Mouse (Mus musculus) ES-CJ7 (cell line): ENCODE results near the gene Car12.
A peak's percentile ranks its signal among the peaks of the same experiment; 100 is the strongest.
"Not testable (repeated sequence)": the region's sequence is repeated elsewhere in the genome, so short reads cannot be mapped to it uniquely, and the experiment has no call there.

Experiments
- DNase-seq: peaks from one replicate; pipeline ENCODE4 v3.0.0; 2011; ENCODE audit warnings: low read depth, low spot score

Car12 gene

DNA sequence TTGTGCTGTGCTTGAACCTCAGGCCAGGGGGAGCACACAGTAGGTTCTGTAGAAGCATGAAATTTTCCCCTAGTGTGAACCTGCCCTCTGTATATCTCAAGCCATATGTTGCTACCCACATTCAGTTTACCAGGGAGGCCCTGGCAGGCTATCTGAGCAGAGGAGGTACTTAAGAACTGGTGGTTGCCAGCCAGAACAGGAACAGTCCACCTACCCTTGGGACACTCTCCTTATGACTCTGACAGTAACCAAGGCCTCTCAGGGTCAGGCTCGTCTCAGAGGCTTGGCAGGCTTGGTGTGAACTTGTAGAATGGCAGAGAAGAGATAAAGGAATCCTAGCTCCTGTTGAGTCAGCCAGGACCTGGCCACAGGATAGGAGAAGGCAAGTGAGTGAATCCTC is 47.5 kb downstream of the Car12 start:
- DNase-seq, result no peak

DNA sequence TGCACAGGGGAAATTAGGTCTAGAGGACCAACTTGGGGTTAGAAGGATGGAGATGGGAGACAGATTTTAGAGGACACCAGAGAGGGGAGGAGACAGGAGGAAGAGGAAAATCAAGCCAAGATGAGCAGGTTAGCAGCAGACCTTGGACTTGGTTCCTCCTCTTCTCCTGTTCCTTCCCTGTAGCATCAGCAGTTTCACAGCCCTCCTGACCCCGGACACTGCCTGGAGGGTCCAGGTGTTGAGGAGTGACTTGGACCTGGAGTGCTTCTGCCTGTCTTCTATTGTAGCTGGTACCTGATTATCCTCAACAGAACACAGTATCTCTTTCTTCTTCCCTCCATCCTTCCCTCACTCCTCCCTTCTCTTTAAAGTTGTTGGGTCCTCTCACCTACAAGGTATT is 55.2 kb downstream of the Car12 start:
- no peak for DNase-seq

DNA sequence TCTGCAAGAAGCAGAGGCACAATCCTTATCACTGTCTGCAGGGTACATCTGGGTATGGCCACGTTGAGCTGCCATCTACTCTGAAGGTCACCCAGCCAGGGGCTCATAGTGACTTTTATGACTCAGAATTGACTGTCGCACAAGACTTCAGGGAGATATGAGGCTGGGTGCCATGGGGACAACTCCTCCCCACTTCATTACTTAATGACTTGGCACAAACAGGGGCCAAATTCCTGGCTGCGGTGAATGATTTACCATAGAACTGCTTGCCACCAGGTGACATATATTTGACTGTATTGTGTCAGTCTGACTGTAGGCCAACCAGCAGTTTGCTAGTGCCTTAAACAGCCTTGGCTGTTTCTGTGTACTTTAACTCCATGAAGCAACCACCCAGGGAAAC is 55.8 kb downstream of the Car12 start:
- DNase-seq, result no peak

DNA sequence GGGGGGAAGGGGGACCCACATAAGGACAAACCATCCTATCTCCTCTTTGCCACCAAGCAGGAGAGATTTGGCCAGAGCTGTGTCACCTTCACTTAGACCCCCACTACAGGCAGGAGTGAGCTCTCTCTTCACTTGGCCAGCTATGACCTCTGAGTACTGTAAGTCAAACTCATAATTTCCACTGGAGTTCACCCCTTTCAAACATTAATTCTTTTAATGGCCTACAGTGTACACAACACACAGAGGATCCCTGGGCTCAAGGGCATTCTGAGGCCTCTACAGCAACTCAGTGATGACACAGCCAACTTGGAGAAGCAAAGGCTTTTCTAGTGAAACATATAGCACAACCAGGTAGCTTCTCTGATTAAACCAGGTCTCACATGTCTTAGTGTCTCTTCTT is 57.2 kb downstream of the Car12 start:
- no peak for DNase-seq

DNA sequence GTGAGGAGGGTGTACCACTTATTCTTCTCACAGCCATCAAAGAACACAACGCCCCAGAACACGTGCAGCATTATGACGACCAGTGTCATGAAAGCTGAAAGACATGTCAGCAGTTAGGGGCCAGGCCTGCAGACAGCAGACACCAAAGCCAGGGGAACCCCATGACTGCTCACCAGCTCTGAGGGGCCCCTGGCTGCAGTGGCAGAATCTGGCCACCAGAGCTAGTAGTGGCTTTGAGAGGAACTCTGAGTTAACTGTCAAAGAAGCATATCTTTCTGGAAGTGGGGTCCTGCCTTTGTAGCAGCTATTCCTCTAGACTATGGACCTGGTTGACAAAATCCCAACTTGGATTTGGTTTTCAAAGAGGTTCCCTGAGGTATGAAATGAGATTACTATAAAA is 71.1 kb downstream of the Car12 start:
- not testable (repeated sequence) for DNase-seq

DNA sequence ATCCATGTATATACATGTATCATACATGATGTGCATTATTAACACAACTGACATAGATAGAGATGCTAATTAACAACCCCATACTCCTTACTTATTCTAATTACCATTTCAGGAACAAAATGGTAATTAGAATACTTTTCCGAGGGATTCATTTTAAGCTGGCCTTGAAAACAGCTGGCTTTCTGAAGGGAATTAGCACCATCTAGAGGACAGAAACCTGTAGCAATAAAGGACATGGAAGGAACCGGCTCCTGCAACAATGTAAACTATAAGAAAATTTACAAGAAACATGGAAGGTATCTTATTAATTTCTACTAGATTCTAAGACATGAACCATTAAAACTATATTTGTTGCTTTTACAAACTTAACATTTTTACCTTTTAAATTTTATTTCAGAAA is 74.3 kb downstream of the Car12 start:
- peak; percentile 22 for DNase-seq

DNA sequence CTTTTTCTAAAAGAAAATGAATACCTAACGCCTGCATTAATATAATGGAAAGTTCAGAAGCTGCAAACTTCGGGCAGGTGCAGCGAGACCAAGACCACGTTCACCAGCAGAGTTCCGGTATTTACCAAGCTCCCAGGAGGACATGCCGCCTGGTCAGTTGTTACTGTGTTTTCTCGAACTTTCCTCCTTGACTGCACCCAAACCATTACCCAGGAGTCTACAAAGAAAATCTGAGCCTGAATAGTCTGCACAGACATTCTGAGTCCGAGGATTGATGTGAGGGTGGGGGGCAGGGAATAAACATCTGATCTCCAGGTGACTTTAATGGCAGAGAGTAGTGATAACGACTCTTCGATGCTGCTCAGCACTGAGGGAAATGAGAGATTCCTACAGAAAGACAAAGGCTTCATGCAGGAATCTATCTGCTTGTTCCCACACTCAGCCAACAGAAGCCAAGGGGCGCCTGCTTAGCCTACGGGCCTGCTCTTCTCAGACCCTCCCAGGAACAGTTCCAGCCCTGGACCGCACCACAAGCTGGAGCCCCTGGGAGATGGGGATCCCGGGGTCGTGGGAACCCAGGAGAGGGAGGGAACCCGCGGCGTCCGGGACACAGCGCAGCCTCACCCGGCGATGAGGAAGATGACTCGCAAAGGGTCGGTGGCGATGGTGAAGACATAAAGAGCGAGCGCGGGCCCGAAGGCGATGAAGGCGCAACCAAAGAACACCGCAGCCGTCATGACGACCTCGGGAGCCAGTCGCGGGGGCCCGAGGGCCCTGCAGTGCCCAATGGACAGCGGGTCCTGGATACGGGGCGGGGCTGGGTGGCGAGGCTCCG is 81.4 kb downstream of the Car12 start:
- DNase-seq, result peak; percentile 18

DNA sequence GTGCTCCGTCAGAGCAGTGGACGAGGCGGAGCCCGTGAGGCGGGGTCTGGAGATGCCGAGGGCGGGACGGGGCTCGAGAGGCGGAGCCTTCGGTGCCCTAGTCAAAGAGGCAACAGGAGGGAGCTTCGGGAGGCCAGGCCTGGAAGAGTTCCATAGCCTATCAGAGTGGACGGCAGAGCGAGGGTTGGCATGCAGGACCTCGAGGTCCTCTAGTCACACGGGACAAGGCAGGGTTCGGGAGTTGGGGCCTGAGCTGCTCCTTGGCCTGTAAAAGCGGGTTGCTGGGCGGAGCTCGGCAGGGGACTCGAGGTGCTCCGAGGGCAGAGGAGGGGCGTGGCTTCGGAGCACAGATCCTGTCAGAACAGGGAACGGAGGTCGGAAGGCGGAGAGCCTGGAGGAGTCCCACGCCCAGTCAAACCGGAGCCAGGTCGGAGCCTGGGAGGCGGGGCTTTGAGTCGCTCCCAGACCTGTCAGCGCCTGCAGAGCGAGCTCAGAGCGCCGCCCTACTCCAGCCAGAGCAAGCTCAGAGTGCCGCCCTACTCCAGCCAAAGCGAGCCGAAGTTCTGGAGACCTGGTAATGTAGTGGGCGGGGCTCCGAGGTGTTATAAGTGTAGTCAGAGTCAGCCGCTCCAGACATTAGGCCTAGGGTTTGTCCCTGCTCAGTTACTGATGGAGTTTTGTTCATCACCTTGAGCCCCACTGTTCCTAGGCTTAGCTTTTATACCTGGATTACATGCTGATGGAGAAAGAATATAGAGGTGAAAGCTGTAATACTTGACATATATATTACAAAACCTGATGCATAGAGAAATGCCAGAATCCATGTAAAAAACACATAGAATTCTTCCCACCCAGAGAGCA is 82.2 kb downstream of the Car12 start, which contains the start of gene Aph1b:
Aph1b (minus strand) TSS at position 27 of the 861 bp plus-strand sequence.
- peak; percentile 98 for DNase-seq

DNA sequence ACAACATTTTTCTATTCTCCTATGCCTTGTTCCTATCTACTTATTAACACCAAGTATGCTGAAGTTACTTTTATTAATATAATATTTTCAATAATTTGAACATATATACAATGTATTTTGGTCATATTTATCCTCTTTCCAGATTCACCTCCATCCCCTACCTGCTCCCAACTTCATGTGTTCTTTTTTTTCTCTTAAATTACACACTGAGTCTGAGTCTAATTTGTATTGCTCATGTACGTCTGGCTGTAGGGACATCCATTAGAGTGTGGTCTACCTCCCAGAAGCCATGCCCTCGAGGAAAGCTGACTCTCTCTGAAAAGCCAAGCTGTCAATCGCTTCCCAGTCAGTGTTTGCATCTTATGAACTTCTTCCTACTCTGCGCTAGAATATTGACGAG is 83.3 kb downstream of the Car12 start, which contains the start of gene Gm10647:
Gm10647 (plus strand) TSS at position 301 of the 400 bp plus-strand sequence.
- no peak for DNase-seq

DNA sequence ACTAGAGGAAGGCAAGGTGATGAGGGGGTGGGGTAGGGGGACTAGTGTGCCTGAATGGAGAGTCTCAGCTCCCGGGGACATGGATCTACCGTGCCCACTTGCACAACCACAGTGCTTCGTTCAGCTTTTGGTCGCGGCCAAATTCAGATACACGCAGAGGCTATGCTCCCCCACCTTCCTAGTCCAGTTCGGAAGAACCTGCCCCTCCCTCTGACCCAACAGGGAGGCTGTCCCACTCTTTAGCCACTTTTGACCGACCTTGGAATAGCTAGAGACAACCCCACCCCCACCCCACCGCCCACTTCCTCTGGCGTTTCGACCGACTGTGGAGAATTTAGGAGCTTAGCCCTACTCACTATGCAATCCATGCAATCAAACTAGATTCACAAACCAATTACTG is 88.5 kb downstream of the Car12 start:
- peak; percentile 60 for DNase-seq

DNA sequence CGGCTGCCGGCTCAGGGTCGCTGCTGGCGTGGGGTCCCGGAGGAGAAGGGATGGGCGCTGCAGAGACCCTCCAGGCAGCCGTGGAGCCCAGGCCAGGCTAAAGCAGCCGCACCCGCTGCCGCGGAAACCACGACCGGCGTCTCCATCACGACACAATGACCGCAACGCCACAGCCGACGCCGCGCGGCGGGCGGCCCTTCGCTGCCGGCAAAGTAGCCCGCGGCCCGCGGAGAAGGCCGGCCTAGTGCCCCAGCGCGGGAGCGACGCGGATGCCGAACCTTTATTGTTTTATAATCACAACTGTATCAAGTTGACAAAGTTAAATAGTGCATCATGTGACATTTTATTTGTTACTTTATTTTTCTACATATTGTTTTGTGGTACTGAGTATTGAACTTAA is 92.5 kb downstream of the Car12 start:
- not testable (repeated sequence) for DNase-seq

DNA sequence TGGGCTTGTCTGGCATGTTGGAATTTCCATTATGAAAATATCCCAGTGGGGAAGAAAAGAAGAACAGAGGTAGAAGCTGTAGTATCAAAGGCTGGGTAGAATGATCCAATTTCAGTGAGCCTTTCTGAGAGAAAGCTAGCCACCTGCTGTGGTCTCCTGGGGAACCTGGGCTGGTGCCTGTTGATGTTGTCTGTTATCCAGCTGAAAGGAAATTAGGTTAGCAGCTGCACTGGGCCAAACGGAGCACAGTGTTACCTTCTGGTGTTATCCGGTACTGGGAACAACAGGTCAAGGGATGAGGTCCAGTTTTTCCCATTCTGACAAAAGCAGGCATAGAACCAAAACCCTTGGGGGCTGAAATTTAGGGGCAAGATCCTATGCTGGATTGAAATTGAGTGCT is 99.9 kb downstream of the Car12 start:
- DNase-seq, result no peak
